Mouse (Mus musculus): Measurements from ENCODE around the gene Phyhd1.

DNA sequence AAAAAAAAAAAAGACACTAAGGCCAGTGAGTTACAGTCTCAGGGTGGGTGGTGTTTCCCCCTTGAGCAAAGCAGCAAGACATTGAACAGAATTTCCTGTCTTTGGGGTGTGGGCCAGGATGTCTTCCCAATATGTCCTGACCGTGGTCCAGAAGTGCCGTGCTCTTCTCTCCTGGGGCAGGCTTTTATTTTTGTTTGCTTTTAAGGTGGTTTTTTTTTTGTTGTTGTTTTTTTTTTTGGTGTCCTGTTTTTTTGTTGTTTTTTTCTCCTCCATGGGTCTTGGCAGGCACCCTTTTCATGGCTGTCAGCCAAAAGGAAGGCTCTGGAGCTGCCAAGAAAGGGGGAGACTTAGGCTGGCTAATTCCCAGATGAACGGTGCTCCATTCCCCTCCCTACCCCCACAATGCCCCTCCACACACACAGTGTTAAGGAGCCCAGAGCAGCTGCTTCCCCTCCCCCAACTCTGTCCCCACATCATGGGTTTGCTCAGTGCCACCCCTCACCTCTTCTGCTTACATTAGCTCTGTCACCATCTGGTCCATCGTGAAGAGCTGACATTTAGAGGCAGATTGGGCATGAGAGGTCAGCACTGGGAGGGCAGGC lies 3.1 kb upstream of the Phyhd1 start:
- TF ChIP-seq CTCF (IDR thresholded peaks at IDR 0.05; ENCODE audit: low read depth) (no peak), EP300 (optimal IDR thresholded peaks at IDR 0.05) (no peak)
